Comparison of ENCODE assay signal across 8 mouse cellular contexts in genomic region chr11:73177895-73178294, GRCm38 (mm10). TPM values are rescaled to one million over a fixed set of nuclear protein-coding genes. Genes with fewer than 3 reads are reported as not detected.
DNase-seq lines count a peak whose midpoint lies in the region; ATAC-seq and TF ChIP-seq lines count a peak whose summit lies in the region.

No protein-coding gene starts in this region.

- TF ChIP-seq CTCF in embryonic fibroblast, embryonic 13.5 days (IDR thresholded peaks at IDR 0.05; ENCODE audit: borderline replicate concordance, insufficient read depth, low read length), result no peak
- TF ChIP-seq CTCF in olfactory bulb, adult 2 months (IDR thresholded peaks at IDR 0.05; ENCODE audit: insufficient read depth, low read depth, low read length), result no peak

- peak overlapping the region; percentile 99 for H3K27ac ChIP-seq in lung, embryonic 16.5 days (ENCODE audit: low read length)
- peak overlapping the region; percentile 81 for H3K27ac ChIP-seq in embryonic fibroblast, embryonic 13.5 days (ENCODE audit: insufficient read depth, low read length)
- no peak overlapping the region for H3K27ac ChIP-seq in olfactory bulb, adult 2 months (ENCODE audit: insufficient read depth, low read depth, low read length)

- peak overlapping the region; percentile 83 for H3K4me3 ChIP-seq in lung, embryonic 16.5 days (ENCODE audit: low read length)
- H3K4me3 ChIP-seq in embryonic fibroblast, embryonic 13.5 days (ENCODE audit: insufficient read depth, low read length), result peak overlapping the region; percentile 98
- H3K4me3 ChIP-seq in olfactory bulb, adult 2 months (ENCODE audit: insufficient read depth, low read depth, low read length), result peak overlapping the region; percentile 78

- WGBS in lung, embryonic 16.5 days, result 2% methylated on average over 2 of the region's 2 CpGs
- WGBS in olfactory bulb, adult 2 months, result 11% methylated on average over 2 of the region's 2 CpGs

- H3K9ac ChIP-seq in lung, embryonic 16.5 days (ENCODE audit: low read length), result peak overlapping the region; percentile 88

- no peak for ATAC-seq in lung, embryonic 16.5 days (ENCODE audit: low read depth)

- no peak for DNase-seq in lung, postnatal 4 days
- DNase-seq in kidney, postnatal 36 days, result peak; percentile 26 to 34
- DNase-seq in gastrocnemius, postnatal 10 days, result no peak
- no peak for DNase-seq in cerebellum, postnatal 36 days
- no peak for DNase-seq in embryo, embryonic 10.5 days (ENCODE audit: low spot score)

- peak overlapping the region; percentile 77 for H3K4me2 ChIP-seq in lung, embryonic 16.5 days (ENCODE audit: low read depth, low read length)

- H3K4me1 ChIP-seq in lung, embryonic 16.5 days (replicated peaks; ENCODE audit: control insufficient read depth, insufficient read depth, low read length), result peaks cover 24% of the 10 kb centered on the region
- no peaks in the 10 kb centered on the region; the same call in 1 of the 2 replicates for H3K4me1 ChIP-seq in embryonic fibroblast, embryonic 13.5 days (ENCODE audit: control insufficient read depth, insufficient read depth, low read length)
- H3K4me1 ChIP-seq in olfactory bulb, adult 2 months (ENCODE audit: control insufficient read depth, insufficient read depth, low read length), result peaks cover 8% of the 10 kb centered on the region

- TF ChIP-seq POLR2A in embryonic fibroblast, embryonic 13.5 days (IDR thresholded peaks at IDR 0.05; ENCODE audit: low read depth, low read length), result no peak
- no peak for TF ChIP-seq POLR2A in olfactory bulb, adult 2 months (IDR thresholded peaks at IDR 0.05; ENCODE audit: insufficient read depth, low read depth, low read length)

- H3K36me3 ChIP-seq in lung, embryonic 16.5 days (ENCODE audit: control insufficient read depth, insufficient read depth, low read length), result peaks cover 12% of the 10 kb centered on the region; the same call in 1 of the 2 replicates

- H3K27me3 ChIP-seq in lung, embryonic 16.5 days (ENCODE audit: control insufficient read depth, insufficient read depth, low read depth, low read length), result no peaks in the 10 kb centered on the region

- no peaks in the 10 kb centered on the region for H3K9me3 ChIP-seq in lung, embryonic 16.5 days (ENCODE audit: control insufficient read depth, low read length)

RNA-seq across cellular contexts. Expression of gene Tax1bp3, which starts 1.0 kb away (rescaled TPM):
- 275 and 278 TPM in 2 replicates for polyA plus RNA-seq in lung, embryonic 16.5 days (2015; fragmentation: Nextera tagmentation; extraction: Ambion mirVana)
- polyA plus RNA-seq in embryonic fibroblast, embryonic 13.5 days (2011; ENCODE audit: insufficient read length, low read depth, missing spikeins), result 129 and 131 TPM in 2 replicates
- polyA plus RNA-seq in olfactory bulb, adult 2 months (2012; ENCODE audit: insufficient read depth, insufficient read length, low replicate concordance, missing spikeins), result not detected in 2 replicates
- 10 to 100 TPM; 30.2 to 32.3 TPM for total RNA-seq in gastrocnemius, postnatal 10 days (2021)

RNA-seq across cellular contexts. Expression of gene Emc6, which starts 1.1 kb away (rescaled TPM):
- polyA plus RNA-seq in lung, embryonic 16.5 days (2015; fragmentation: Nextera tagmentation; extraction: Ambion mirVana), result 117 and 121 TPM in 2 replicates
- 37.9 and 40.7 TPM in 2 replicates for polyA plus RNA-seq in embryonic fibroblast, embryonic 13.5 days (2011; ENCODE audit: insufficient read length, low read depth, missing spikeins)
- not detected in 2 replicates for polyA plus RNA-seq in olfactory bulb, adult 2 months (2012; ENCODE audit: insufficient read depth, insufficient read length, low replicate concordance, missing spikeins)
- total RNA-seq in gastrocnemius, postnatal 10 days (2021), result 10 to 100 TPM; 70.7 to 81.6 TPM

RNA-seq across cellular contexts. Expression of gene P2rx5, which starts 17.7 kb away (rescaled TPM):
- polyA plus RNA-seq in lung, embryonic 16.5 days (2015; fragmentation: Nextera tagmentation; extraction: Ambion mirVana), result 0.18 and 0.70 TPM in 2 replicates
- 4.2 and 4.5 TPM in 2 replicates for polyA plus RNA-seq in embryonic fibroblast, embryonic 13.5 days (2011; ENCODE audit: insufficient read length, low read depth, missing spikeins)
- not detected in 2 replicates for polyA plus RNA-seq in olfactory bulb, adult 2 months (2012; ENCODE audit: insufficient read depth, insufficient read length, low replicate concordance, missing spikeins)
- total RNA-seq in gastrocnemius, postnatal 10 days (2021), result 1 to 10 TPM; 6.0 to 7.2 TPM

RNA-seq across cellular contexts. Expression of gene Ctns, which starts 20.9 kb away (rescaled TPM):
- polyA plus RNA-seq in lung, embryonic 16.5 days (2015; fragmentation: Nextera tagmentation; extraction: Ambion mirVana), result 14.9 and 16.4 TPM in 2 replicates
- 17.9 and 22.1 TPM in 2 replicates for polyA plus RNA-seq in embryonic fibroblast, embryonic 13.5 days (2011; ENCODE audit: insufficient read length, low read depth, missing spikeins)
- polyA plus RNA-seq in olfactory bulb, adult 2 months (2012; ENCODE audit: insufficient read depth, insufficient read length, low replicate concordance, missing spikeins), result not detected in 2 replicates
- total RNA-seq in gastrocnemius, postnatal 10 days (2021), result 10 to 100 TPM in 1 of 2 experiments, 1 to 10 TPM in 1; 9.4 to 12.1 TPM

RNA-seq across cellular contexts. Expression of gene Shpk, which starts 21.4 kb away (rescaled TPM):
- polyA plus RNA-seq in lung, embryonic 16.5 days (2015; fragmentation: Nextera tagmentation; extraction: Ambion mirVana), result 1.6 and 2.3 TPM in 2 replicates
- polyA plus RNA-seq in embryonic fibroblast, embryonic 13.5 days (2011; ENCODE audit: insufficient read length, low read depth, missing spikeins), result 2.2 and 2.4 TPM in 2 replicates
- not detected in 2 replicates for polyA plus RNA-seq in olfactory bulb, adult 2 months (2012; ENCODE audit: insufficient read depth, insufficient read length, low replicate concordance, missing spikeins)
- 1 to 10 TPM; 1.9 TPM for total RNA-seq in gastrocnemius, postnatal 10 days (2021)

Comparison
In these comparisons a context has a peak if more than half of its experiments do, and no peak if none do; other contexts are left out.
1. DNase-seq: peak in kidney, postnatal 36 days (2 of 2); none in lung, postnatal 4 days (0 of 2), gastrocnemius, postnatal 10 days (single experiment), cerebellum, postnatal 36 days (0 of 2) and embryo, embryonic 10.5 days (single experiment).
2. RNA of gene Tax1bp3, which starts 1.0 kb away (polyA plus RNA-seq): 275 to 278 TPM in lung, embryonic 16.5 days and 129 to 131 TPM in embryonic fibroblast, embryonic 13.5 days; not detected in olfactory bulb, adult 2 months; every median in the first group is over 100 times any median in the second.
3. Peak in every context shown above with its lines, with median percentiles within 50 percentile points of each other: H3K4me3 ChIP-seq.